Mouse (Mus musculus) thymus, adult 2 months (tissue): Measurements from ENCODE around the gene Lrrfip2. TPM values are rescaled to one million over a fixed set of nuclear protein-coding genes. Genes with fewer than 3 reads are reported as not detected.

Experiments
- DNase-seq: peaks from one replicate; pipeline ENCODE4 v3.0.0; 2021
- H3K27ac ChIP-seq: fragments of 200-500 bp; 2 replicates; pipeline ENCODE4 v1.5.1; 2012; ENCODE audit warnings: low read length, control low read depth; ENCODE audit not compliant: control insufficient read depth, insufficient read depth
- H3K27me3 ChIP-seq: fragments of 200-500 bp; 2 replicates; pipeline ENCODE4 v1.6.1; 2012; ENCODE audit warnings: mild to moderate bottlenecking, low read length, moderate library complexity, mixed read lengths; ENCODE audit not compliant: control insufficient read depth, insufficient read depth
- H3K36me3 ChIP-seq: fragments of 200-500 bp; 2 replicates; pipeline ENCODE4 v1.6.1; 2012; ENCODE audit warnings: mild to moderate bottlenecking, low read length, moderate library complexity; ENCODE audit not compliant: control insufficient read depth, insufficient read depth
- H3K4me1 ChIP-seq: fragments of 200-500 bp; replicated peaks from 2 replicates; pipeline ENCODE4 v1.6.1; 2012; ENCODE audit warnings: low read length; ENCODE audit not compliant: control insufficient read depth, insufficient read depth
- H3K4me3 ChIP-seq: fragments of 200-500 bp; 2 replicates; pipeline ENCODE4 v1.5.1; 2012; ENCODE audit warnings: mild to moderate bottlenecking, low read length, control low read depth, moderate library complexity; ENCODE audit not compliant: control insufficient read depth, insufficient read depth
- CTCF ChIP-seq: fragments of 200-500 bp; IDR thresholded peaks from 2 replicates; pipeline ENCODE4 v1.5.1; 2012; ENCODE audit warnings: mild to moderate bottlenecking, control low read depth, low read length, moderate library complexity, borderline replicate concordance; ENCODE audit not compliant: control insufficient read depth, poor library complexity, insufficient read depth; ENCODE audit errors: extremely low read depth
- POLR2A ChIP-seq: fragments of 200-500 bp; IDR thresholded peaks from 2 replicates; pipeline ENCODE4 v1.6.1; 2012; ENCODE audit warnings: mild to moderate bottlenecking, low read length, control low read depth, moderate library complexity; ENCODE audit not compliant: control insufficient read depth, poor library complexity, insufficient read depth; ENCODE audit errors: extremely low read depth
- WGBS: fragments of 180-500 bp; shearing (Covaris S2); methylation state at CpG from one replicate; pipeline ENCODE4 v1.1.7; 2018; 5-methylcytosine and 5-hydroxymethylcytosine counted together
- polyA plus RNA-seq: library from polyadenylated mRNA; depleted of rRNA; stranded (reverse); fragments of >200 nt; gene quantifications from 2 replicates; pipeline ENCODE4 v1.2.3, GENCODE M21; 2012; rRNA removed

The Lrrfip2 gene
- polyA plus RNA-seq, 1 experiment = 8.4 TPM

GRCm38 (mm10) chr9:111271056-111271433, 153.7 kb downstream of the Lrrfip2 start:
- Histone ChIP-seq H3K27me3 (no peaks in the 10 kb centered on the region), H3K4me3 (peak overlapping the region; percentile 86), H3K27ac (peak overlapping the region; percentile 47), H3K36me3 (peaks cover 9% of the 10 kb centered on the region; the same call in 1 of the 2 replicates), H3K4me1 (peaks cover 7% of the 10 kb centered on the region)
- under 1% methylated on average over 32 of the region's 32 CpGs for WGBS
- no peak for DNase-seq
- TF ChIP-seq CTCF (no peak), POLR2A (no peak)

GRCm38 (mm10) chr9:111271434-111272160, 154.2 kb downstream of the Lrrfip2 start, which contains the start of the genes Mlh1 and Epm2aip1:
Gene Mlh1, minus strand, starts transcription at chr9:111271791.
Gene Epm2aip1, plus strand, starts transcription at chr9:111271929.
- under 1% methylated on average over 64 of the region's 64 CpGs for WGBS

GRCm38 (mm10) chr9:111272356-111272755, 155.0 kb downstream of the Lrrfip2 start:
- 5% methylated on average over 19 of the region's 19 CpGs for WGBS
- peaks cover 7% of the 10 kb centered on the region for H3K36me3 ChIP-seq
- peak overlapping the region; percentile 76 for H3K27ac ChIP-seq
- DNase-seq = no peak
- peak overlapping the region; percentile 72 for H3K4me3 ChIP-seq
- TF ChIP-seq CTCF (no peak), POLR2A (no peak)
- H3K4me1 ChIP-seq = peaks cover 7% of the 10 kb centered on the region
- no peaks in the 10 kb centered on the region for H3K27me3 ChIP-seq

More at GRCm38 (mm10) chr9:111271434-111272160, 154.2 kb downstream of the Lrrfip2 start, which contains the start of the genes Mlh1 and Epm2aip1:
- peak; percentile 99 for TF ChIP-seq POLR2A
- TF ChIP-seq CTCF = no peak
- H3K4me3 ChIP-seq = peak within 1 kb of the TSS; percentile 86
- H3K36me3 ChIP-seq = peaks cover 8% of the 10 kb centered on the region
- peak; percentile 98 for DNase-seq
- no peaks in the 10 kb centered on the region for H3K27me3 ChIP-seq
- peaks cover 7% of the 10 kb centered on the region for H3K4me1 ChIP-seq
- peak within 1 kb of the TSS; percentile 76 for H3K27ac ChIP-seq

GRCm38 (mm10) chr9:111272996-111273785, 155.8 kb downstream of the Lrrfip2 start:
- peak overlapping the region; percentile 25; the same call in 1 of the 2 replicates for H3K4me3 ChIP-seq
- TF ChIP-seq CTCF (no peak), POLR2A (no peak)
- H3K27me3 ChIP-seq = no peaks in the 10 kb centered on the region
- peaks cover 14% of the 10 kb centered on the region for H3K36me3 ChIP-seq
- H3K4me1 ChIP-seq = peaks cover 7% of the 10 kb centered on the region
- WGBS = 33% methylated on average over 15 of the region's 15 CpGs
- peak; percentile 31 for DNase-seq
- peak overlapping the region; percentile 25; the same call in 1 of the 2 replicates for H3K27ac ChIP-seq

GRCm38 (mm10) chr9:111273958-111274357, 156.6 kb downstream of the Lrrfip2 start:
- WGBS = 82% methylated on average over 1 of the region's 1 CpGs
- DNase-seq = no peak
- Histone ChIP-seq H3K27me3 (no peaks in the 10 kb centered on the region), H3K27ac (no peak overlapping the region), H3K4me1 (peaks cover 7% of the 10 kb centered on the region), H3K36me3 (peaks cover 22% of the 10 kb centered on the region), H3K4me3 (no peak overlapping the region)
- no peak for TF ChIP-seq POLR2A
- TF ChIP-seq CTCF = no peak

- Histone ChIP-seq H3K4me1 (peaks cover 7% of the 10 kb centered on the region), H3K27me3 (no peaks in the 10 kb centered on the region), H3K27ac (no peak overlapping the region), H3K4me3 (0 out of 2 replicates have a peak overlapping the region, but pooled peaks have one; percentile 9), H3K36me3 (peaks cover 24% of the 10 kb centered on the region)
- no peak for TF ChIP-seq POLR2A
- no peak for TF ChIP-seq CTCF
- DNase-seq = peak; percentile 37
- 11% methylated on average over 1 of the region's 1 CpGs for WGBS
These were observed 157.8 kb downstream of the Lrrfip2 start for GRCm38 (mm10) chr9:111275156-111275555.

Other genes with a start within 250 kb of the Lrrfip2 start
- gene Als2cl, start 237.7 kb upstream of the Lrrfip2 start, polyA plus RNA-seq = 142 and 145 TPM in 2 replicates
- gene Tmie, start 237.5 kb upstream of the Lrrfip2 start, polyA plus RNA-seq = 11.3 and 12.3 TPM in 2 replicates
- gene Fam240a, start 200.7 kb upstream of the Lrrfip2 start, polyA plus RNA-seq = 0.74 and 1.7 TPM in 2 replicates
- 0.47 and 0.66 TPM in 2 replicates for gene Tdgf1, start 171.4 kb upstream of the Lrrfip2 start, polyA plus RNA-seq
- 0.03 and 1.1 TPM in 2 replicates for gene Lrrc2, start 166.0 kb upstream of the Lrrfip2 start, polyA plus RNA-seq
- 0.57 and 1.1 TPM in 2 replicates for gene Rtp3, start 127.0 kb upstream of the Lrrfip2 start, polyA plus RNA-seq
- gene Ltf, start 98.3 kb upstream of the Lrrfip2 start, polyA plus RNA-seq = 3.5 and 4.9 TPM in 2 replicates
- 2.3 and 3.6 TPM in 2 replicates for gene Ccrl2, start 60.1 kb upstream of the Lrrfip2 start, polyA plus RNA-seq
- gene Mlh1, start 154.2 kb downstream of the Lrrfip2 start, polyA plus RNA-seq = 23.6 and 24.6 TPM in 2 replicates
- gene Epm2aip1, start 154.3 kb downstream of the Lrrfip2 start, polyA plus RNA-seq = 22.9 and 29.1 TPM in 2 replicates
- gene Trank1, start 194.1 kb downstream of the Lrrfip2 start, polyA plus RNA-seq = 0.11 and 0.13 TPM in 2 replicates